Mouse (Mus musculus) liver, adult 2 months (tissue): Measurements from ENCODE around the gene Islr2.

Source experiments
- CTCF ChIP-seq: fragments of 200-500 bp; IDR thresholded peaks from 2 replicates; pipeline ENCODE4 v1.5.1; 2011; ENCODE audit warnings: low read depth, low read length, control low read depth
- POLR2A ChIP-seq: fragments of 200-500 bp; IDR thresholded peaks from 2 replicates; pipeline ENCODE4 v1.6.1; 2011; ENCODE audit warnings: low read length, control low read depth; ENCODE audit not compliant: insufficient read depth; ENCODE audit errors: extremely low read depth

- TF ChIP-seq POLR2A: no peak
- TF ChIP-seq CTCF: no peak
Measured at GRCm38 (mm10) chr9:58231746-58232145, 27.6 kb upstream of the Islr2 start.
